Mouse (Mus musculus) cerebellum, postnatal 14 days (tissue): ENCODE measurements around the gene Por.

Experiments
- DNase-seq, 2 experiments: peaks; one replicate each; pipeline ENCODE4 v3.0.0; 2021; ENCODE audit warnings: mixed read lengths in 2 of 2

The Por gene

GRCm38 (mm10) chr5:135657128-135657527 is 12.7 kb upstream of the Por start:
- DNase-seq, result no peak

GRCm38 (mm10) chr5:135657703-135658373 is 12.0 kb upstream of the Por start:
- peak; percentile 16 to 37 for DNase-seq

GRCm38 (mm10) chr5:135659956-135660355 is 9.9 kb upstream of the Por start:
- DNase-seq, result no peak

GRCm38 (mm10) chr5:135660535-135660934 is 9.3 kb upstream of the Por start:
- DNase-seq, result no peak

GRCm38 (mm10) chr5:135666890-135667289 is 2.9 kb upstream of the Por start:
- DNase-seq, result no peak

GRCm38 (mm10) chr5:135668071-135668470 is 1.8 kb upstream of the Por start:
- DNase-seq, result no peak

GRCm38 (mm10) chr5:135670881-135671280 is 1.0 kb downstream of the Por start:
- no peak for DNase-seq

- no peak for DNase-seq
Measured at GRCm38 (mm10) chr5:135672509-135672908, 2.7 kb downstream of the Por start.

- no peak for DNase-seq
Measured at GRCm38 (mm10) chr5:135672980-135673379, 3.1 kb downstream of the Por start.

- DNase-seq, result no peak
Measured at GRCm38 (mm10) chr5:135674349-135674775, 4.5 kb downstream of the Por start.

- DNase-seq, result peak; percentile 47 to 61
Measured at GRCm38 (mm10) chr5:135674821-135675220, 5.0 kb downstream of the Por start.

GRCm38 (mm10) chr5:135676696-135677095 is 6.9 kb downstream of the Por start:
- no peak for DNase-seq

GRCm38 (mm10) chr5:135677251-135677650 is 7.4 kb downstream of the Por start:
- no peak for DNase-seq

- DNase-seq, result no peak
Measured at GRCm38 (mm10) chr5:135678481-135678880, 8.6 kb downstream of the Por start.

- DNase-seq, result no peak
Measured at GRCm38 (mm10) chr5:135680967-135681545, 11.2 kb downstream of the Por start.

- no peak for DNase-seq
Measured at GRCm38 (mm10) chr5:135682009-135682408, 12.2 kb downstream of the Por start.

GRCm38 (mm10) chr5:135682942-135683570 is 13.2 kb downstream of the Por start:
- DNase-seq, result no peak

GRCm38 (mm10) chr5:135690401-135690800 is 20.6 kb downstream of the Por start:
- DNase-seq, result no peak

- DNase-seq, result no peak
Measured at GRCm38 (mm10) chr5:135691266-135691665, 21.4 kb downstream of the Por start.

GRCm38 (mm10) chr5:135693281-135693853 is 23.5 kb downstream of the Por start:
- DNase-seq, result peak in 1 of 2 experiments; percentile 33

GRCm38 (mm10) chr5:135695277-135695721 is 25.5 kb downstream of the Por start:
- no peak for DNase-seq

- no peak for DNase-seq
Measured at GRCm38 (mm10) chr5:135697711-135698111, 27.9 kb downstream of the Por start.

- DNase-seq, result no peak
Measured at GRCm38 (mm10) chr5:135701601-135702000, 31.8 kb downstream of the Por start.

- DNase-seq, result no peak
Measured at GRCm38 (mm10) chr5:135702190-135702589, 32.4 kb downstream of the Por start.
